Mouse (Mus musculus): ENCODE measurements at regions not wholly inside any gene's neighbourhood (a gene's known extent, or its start where the extent isn't known, plus 50 kb on each side); places are given as distances from the start of the nearest gene placed in this dataset.

- DNase-seq (ENCODE audit: low spot score in 2 of 2) = no peak
Measured at GRCm38 (mm10) chr6:141136664-141137375, 112.2 kb upstream of the Pde3a start.

- no peak for DNase-seq (ENCODE audit: low spot score in 2 of 2)
Measured at GRCm38 (mm10) chr6:141141016-141141415, 108.1 kb upstream of the Pde3a start.

- DNase-seq (ENCODE audit: low spot score in 2 of 2) = no peak
Measured at GRCm38 (mm10) chr6:141148417-141149169, 100.5 kb upstream of the Pde3a start.

GRCm38 (mm10) chr6:141149170-141149917, 99.7 kb upstream of the Pde3a start:
- DNase-seq (ENCODE audit: low spot score in 2 of 2) = no peak

GRCm38 (mm10) chr6:141159326-141159725, 89.7 kb upstream of the Pde3a start:
- DNase-seq (ENCODE audit: low spot score in 2 of 2) = no peak

- no peak for DNase-seq (ENCODE audit: low spot score in 2 of 2)
Measured at GRCm38 (mm10) chr6:141161626-141162233, 87.3 kb upstream of the Pde3a start.

GRCm38 (mm10) chr6:141167270-141167669, 81.8 kb upstream of the Pde3a start:
- DNase-seq (ENCODE audit: low spot score in 2 of 2) = no peak

GRCm38 (mm10) chr6:141168356-141168755, 80.7 kb upstream of the Pde3a start:
- DNase-seq (ENCODE audit: low spot score in 2 of 2) = no peak

- no peak for DNase-seq (ENCODE audit: low spot score in 2 of 2)
Measured at GRCm38 (mm10) chr6:141183782-141184181, 65.3 kb upstream of the Pde3a start.

GRCm38 (mm10) chr6:141188036-141188435, 61.0 kb upstream of the Pde3a start:
- DNase-seq (ENCODE audit: low spot score in 2 of 2) = no peak

GRCm38 (mm10) chr6:141189093-141189492, 60.0 kb upstream of the Pde3a start:
- DNase-seq (ENCODE audit: low spot score in 2 of 2) = no peak

- DNase-seq (ENCODE audit: low spot score in 2 of 2) = no peak
Measured at GRCm38 (mm10) chr6:141189701-141190100, 59.4 kb upstream of the Pde3a start.

GRCm38 (mm10) chr6:141190383-141190782, 58.7 kb upstream of the Pde3a start:
- DNase-seq (ENCODE audit: low spot score in 2 of 2) = no peak

GRCm38 (mm10) chr6:141197501-141197900, 51.6 kb upstream of the Pde3a start:
- DNase-seq (ENCODE audit: low spot score in 2 of 2) = no peak
